Mouse (Mus musculus): Measurements from ENCODE around the gene Dnttip2.
A peak's percentile ranks its signal among the peaks of the same experiment; 100 is the strongest.
"Not testable (repeated sequence)": the region's sequence is repeated elsewhere in the genome, so short reads cannot be mapped to it uniquely, and the experiment has no call there.

Dnttip2 gene

DNA sequence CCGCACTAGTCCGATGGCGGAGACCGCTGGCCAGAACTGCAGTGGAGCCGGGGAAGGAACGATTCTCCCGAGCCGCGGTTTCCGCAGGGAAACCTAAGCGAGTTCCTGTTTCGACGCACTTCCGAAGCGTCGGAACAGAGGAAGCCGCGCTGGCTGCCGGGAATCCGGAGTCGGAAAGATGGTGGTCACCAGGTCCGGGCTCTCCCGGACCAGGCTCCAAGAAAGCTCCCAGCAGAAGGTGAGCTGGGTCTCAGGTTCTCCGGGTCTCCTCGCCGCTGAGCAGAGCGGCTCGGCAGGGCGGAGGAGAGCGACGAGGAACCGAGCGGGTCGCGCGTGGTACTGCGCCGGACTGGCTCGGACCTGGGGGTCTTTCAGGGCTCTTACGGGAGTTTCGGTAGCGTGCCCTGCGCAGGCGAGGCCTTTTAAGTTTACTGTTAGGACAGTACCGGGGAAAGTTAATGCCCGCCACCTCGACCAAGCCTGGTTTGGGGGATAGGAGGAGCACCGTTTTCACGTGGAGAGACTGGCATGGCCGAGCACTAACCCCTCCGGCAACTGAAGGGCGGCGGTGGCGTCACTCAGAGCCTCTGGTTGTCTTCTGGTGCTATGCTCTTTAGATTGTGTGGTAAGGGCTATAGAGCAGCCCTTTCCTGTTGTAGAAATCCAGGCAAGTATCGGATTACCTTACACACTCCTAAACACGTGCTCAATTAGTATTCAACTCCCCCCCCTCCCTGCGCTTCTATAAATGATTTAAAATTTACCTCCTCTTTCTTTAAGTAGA lies at the start of gene Dnttip2:
TSS of gene Dnttip2 (plus strand) at position 148 of the 784 bp plus-strand sequence.
- peak; percentile 85 for DNase-seq (ENCODE audit: low spot score)

GRCm38 (mm10) chr3:122226972-122227371 lies 47.2 kb upstream of the Dnttip2 start:
- not testable (repeated sequence) for DNase-seq (ENCODE audit: low spot score)

GRCm38 (mm10) chr3:122235772-122236171 lies 38.4 kb upstream of the Dnttip2 start:
- DNase-seq (ENCODE audit: low spot score) = no peak

GRCm38 (mm10) chr3:122242876-122243275 lies 31.3 kb upstream of the Dnttip2 start:
- no peak for DNase-seq (ENCODE audit: low spot score)

GRCm38 (mm10) chr3:122243416-122244167 lies 30.6 kb upstream of the Dnttip2 start:
- DNase-seq (ENCODE audit: low spot score) = no peak

- no peak for DNase-seq (ENCODE audit: low spot score)
These were observed 29.4 kb upstream of the Dnttip2 start for GRCm38 (mm10) chr3:122244759-122245158.

- peak; percentile 88 for DNase-seq (ENCODE audit: low spot score)
These were observed 28.8 kb upstream of the Dnttip2 start, which contains the start of gene Gclm for GRCm38 (mm10) chr3:122245215-122245877. Gclm (plus strand) TSS chr3:122245557.

DNA sequence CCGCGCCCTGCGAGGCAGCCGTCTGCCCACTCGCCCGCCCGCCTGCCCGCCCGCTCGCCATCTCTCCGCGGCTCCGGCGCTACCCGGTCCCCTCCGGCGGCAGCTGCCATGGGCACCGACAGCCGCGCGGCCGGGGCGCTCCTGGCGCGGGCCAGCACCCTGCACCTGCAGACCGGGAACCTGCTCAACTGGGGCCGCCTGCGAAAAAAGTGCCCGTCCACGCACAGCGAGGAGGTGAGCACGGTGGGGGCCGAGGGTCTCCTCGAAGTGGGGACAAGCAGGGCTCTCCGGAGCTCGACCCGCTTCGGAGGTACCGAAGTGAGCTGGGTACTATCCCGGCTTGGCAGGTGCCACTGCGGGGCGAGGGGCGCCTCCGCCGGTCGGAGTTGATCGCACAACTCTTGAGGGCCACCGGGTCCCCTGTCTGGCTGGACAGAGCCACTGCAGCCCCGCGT lies 28.3 kb upstream of the Dnttip2 start:
- DNase-seq (ENCODE audit: low spot score) = peak; percentile 49

DNA sequence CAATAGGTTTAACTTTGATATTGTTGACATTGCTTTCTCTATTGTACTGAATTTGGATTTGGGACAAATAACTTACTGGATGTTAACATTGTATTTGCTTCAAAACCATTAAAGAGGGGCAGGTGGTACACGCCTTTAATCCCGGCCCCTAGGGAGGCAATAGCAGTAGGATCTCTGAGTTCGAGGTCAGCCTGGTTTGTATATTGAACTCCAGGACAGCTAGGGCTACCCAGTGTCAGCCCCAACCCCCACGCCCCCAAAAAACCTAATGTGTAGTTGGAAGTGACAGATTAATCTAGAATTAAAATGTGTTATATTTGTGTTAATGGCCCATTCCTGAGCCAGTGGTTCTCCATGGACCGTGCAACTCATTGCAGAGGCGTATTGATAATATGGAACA lies 27.8 kb upstream of the Dnttip2 start:
- no peak for DNase-seq (ENCODE audit: low spot score)

GRCm38 (mm10) chr3:122246986-122247767 lies 27.0 kb upstream of the Dnttip2 start:
- DNase-seq (ENCODE audit: low spot score) = no peak

DNA sequence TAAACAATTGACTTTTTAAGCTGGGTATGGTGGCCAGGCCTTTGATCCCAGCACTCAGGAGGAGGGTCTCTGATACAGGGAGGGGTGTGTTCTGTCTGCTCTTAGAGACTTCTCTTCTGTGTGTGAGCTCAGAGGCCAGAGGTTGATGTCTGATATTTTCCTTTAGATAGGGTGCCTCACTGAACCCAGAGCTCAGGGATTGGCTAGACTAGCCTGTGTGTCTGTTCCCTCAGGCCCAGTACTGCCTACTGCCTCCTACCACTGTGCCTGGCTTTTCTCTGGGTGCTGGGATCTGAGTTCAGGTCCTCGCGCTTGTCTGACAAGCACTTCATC lies 26.5 kb upstream of the Dnttip2 start:
- DNase-seq (ENCODE audit: low spot score) = no peak

DNA sequence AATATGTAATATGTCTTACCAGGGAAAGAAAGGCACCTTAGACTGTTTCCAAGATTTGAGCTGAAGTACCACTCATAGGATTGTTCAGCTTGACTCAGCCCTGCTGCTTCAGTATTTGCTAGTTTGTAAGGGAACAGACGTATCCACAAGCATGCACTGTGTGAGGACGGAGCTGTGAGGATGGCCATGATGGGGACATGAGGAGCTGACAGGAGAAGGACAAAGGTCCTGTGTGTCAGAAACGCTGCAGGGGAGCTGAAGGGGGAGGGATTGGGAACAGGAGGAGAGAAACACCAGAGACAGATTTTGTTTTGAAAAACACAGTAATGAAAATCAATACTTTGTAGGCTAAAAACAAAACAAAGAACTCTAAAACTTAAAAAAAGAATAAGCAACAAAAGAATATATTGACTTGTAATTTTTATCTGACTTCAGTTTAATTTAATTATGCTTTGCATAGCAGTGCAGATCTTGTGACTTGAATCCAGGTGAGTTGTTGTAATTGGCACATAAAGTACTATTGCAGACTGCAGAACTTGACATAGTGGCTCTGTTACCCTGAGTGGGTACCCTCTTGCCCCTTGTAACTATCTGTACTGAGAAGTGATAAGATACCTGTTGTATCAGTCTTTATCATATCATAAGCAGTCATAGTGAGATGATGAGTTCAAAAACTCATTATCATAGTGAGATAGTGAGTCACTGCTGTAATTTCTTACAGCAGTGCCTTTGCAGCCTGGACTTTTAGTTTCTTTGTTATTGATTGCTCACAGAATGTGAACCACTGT lies 21.5 kb upstream of the Dnttip2 start:
- DNase-seq (ENCODE audit: low spot score) = no peak

GRCm38 (mm10) chr3:122254050-122254449 lies 20.1 kb upstream of the Dnttip2 start:
- not testable (repeated sequence) for DNase-seq (ENCODE audit: low spot score)

DNA sequence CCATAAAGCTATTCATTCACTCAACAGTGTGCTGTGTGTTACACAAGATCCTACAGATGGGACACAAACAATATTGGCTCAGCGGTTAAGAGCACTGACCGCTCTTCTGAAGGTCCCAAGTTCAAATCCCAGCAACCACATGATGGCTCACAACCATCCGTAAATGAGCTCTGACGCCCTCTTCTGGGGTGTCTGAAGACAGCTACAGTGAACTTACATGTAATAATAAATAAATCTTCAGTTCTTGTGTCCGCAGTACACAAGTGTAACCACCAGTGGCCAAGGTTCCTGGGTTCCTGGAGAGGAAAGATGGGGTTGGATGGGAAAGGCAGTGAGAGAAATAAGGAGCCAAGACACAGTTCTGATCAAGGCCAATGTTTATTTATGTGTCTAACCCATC lies 4.2 kb upstream of the Dnttip2 start:
- no peak for DNase-seq (ENCODE audit: low spot score)

DNA sequence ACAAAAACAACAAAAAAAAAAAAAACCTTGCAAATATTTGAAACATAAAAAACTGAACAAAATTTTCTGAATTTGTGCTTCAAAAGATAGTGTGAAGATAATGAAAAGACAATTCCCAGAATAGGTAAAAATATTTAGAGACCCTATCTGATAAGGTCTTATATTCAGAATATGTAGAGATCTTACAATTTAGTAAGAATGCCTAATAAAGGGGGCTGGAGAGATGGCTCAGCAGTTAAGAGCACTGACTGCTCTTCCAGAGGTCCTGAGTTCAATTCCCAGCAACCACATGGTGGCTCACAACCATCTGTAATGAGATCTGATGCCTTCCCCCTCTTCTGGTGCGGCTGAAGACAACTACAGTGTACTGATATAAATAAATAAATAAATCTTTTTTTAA lies 1.6 kb upstream of the Dnttip2 start:
- DNase-seq (ENCODE audit: low spot score) = not testable (repeated sequence)

DNA sequence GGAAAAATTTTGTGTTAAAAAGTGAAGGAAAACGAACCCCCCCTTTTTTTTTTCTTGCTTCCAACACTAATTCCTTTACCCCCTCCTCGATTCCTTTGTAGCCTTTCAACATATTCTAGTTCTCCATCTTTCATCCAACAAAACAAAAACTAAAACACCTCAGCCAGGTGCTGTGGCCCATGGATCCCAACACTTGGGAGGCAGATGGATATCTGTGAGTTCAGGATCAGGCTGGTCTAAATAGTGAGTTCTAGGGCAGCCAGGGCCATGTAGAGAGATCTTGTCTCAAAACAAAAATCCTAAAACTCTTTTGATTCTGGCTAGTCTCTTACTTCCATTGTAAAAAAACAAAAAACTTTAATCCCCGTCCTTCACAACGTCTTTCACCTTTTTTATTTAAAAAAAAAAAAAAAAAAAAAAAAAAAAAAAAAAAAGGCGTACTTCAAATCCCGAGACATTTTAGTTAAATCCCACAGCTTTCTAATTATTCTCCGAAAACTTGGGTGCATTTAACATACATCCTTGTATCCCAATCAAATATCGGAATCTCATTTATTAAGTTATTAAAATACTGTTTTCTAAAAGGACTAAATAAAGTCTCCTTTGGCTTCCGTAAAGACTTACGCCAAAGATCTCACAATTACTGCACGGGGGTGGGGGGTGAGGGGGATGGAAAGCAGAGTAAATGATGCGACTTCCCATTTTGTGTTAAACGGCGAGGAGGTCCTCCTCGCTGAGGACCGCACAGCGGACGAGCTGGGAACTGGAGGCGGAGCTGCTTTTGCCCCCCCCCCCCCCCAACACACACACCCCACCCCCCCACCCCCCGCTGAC lies 564 bp upstream of the Dnttip2 start:
- DNase-seq (ENCODE audit: low spot score) = no peak

- no peak for DNase-seq (ENCODE audit: low spot score)
These were observed 923 bp downstream of the Dnttip2 start for GRCm38 (mm10) chr3:122275111-122275510.

GRCm38 (mm10) chr3:122287195-122287594 lies 13.0 kb downstream of the Dnttip2 start:
- DNase-seq (ENCODE audit: low spot score) = no peak

- DNase-seq (ENCODE audit: low spot score) = no peak
These were observed 14.5 kb downstream of the Dnttip2 start for GRCm38 (mm10) chr3:122288613-122289195.

DNA sequence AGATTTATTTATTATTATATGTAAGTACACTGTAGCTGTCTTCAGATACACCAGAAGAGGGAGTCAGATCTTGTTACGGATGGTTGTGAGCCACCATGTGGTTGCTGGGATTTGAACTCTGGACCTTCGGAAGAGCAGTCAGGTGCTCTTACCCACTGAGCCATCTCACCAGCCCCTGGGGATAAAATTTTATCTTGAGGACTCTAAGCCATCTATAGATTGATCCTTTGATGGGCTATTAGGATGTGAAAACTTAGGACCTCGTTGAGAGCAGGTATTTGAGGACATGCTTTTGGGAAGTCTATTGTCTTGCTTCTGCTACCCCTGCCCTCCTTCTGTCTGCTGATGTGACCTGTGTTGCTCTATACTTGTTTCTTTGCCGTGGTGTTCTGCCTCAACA lies 15.2 kb downstream of the Dnttip2 start:
- DNase-seq (ENCODE audit: low spot score) = not testable (repeated sequence)

Measured in ovary, postnatal 14 days (tissue).